Mouse (Mus musculus) kidney, adult 9 months (tissue): Measurements from ENCODE around the gene Dlgap1.

Source experiments
- DNase-seq: peaks from one replicate; pipeline ENCODE4 v3.0.0; 2022

Dlgap1 gene

DNA sequence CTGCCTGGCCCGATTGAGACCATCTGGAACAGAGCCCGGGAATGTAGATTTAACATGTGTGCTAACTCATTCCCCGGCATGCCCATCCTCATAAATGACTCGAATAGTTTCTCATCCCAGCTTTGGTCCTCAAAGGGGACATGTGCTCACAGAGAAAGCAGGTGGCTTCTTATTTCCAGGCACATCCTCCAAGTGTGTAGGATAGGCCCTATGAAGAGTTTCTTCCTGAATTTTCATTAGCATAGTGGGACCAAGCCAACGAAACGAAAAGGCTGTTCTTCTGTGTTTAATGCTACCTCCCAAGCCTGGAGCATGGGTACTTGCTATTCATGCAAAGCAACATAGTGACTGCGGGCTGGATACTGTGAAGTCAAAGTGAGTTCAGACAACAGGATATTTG is 503.3 kb downstream of the Dlgap1 start:
- DNase-seq, result no peak

DNA sequence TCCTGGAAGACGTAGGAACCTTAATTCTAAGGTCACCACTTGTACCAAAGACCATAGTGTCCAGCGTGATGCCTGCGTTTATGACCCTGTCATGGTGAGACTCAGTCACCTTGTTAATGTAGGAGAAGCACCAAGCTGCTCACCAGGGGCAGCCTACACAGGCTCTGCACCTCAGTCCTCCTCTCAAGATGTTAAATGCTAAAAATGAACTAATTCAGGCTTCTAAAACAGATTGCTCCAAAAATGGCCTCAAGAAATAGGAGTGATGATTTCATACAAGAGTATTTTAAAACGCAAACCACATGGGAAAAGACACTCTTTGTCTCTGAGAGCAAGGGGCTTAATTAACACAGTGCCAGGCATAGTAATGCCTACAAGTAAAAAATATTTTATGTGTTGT is 505.0 kb downstream of the Dlgap1 start:
- DNase-seq, result no peak

DNA sequence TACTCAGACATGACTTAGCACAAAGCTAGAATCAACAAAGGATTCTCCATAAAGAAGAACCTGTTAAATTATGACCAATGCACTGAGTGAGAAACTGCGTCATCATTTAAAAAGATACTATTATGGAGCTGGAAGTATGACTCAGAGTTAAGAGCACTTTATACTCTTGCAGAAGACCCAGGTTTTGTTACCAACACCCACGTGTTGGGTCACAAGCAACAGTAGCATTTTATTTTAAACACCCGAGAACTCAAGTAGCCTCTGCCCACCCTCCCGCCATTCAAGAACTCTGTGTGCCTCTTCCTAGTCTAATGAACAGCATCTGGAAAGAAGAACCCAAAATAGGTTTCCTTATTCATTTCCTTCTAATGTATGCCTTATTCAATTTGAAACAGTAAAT is 514.8 kb downstream of the Dlgap1 start:
- no peak for DNase-seq

DNA sequence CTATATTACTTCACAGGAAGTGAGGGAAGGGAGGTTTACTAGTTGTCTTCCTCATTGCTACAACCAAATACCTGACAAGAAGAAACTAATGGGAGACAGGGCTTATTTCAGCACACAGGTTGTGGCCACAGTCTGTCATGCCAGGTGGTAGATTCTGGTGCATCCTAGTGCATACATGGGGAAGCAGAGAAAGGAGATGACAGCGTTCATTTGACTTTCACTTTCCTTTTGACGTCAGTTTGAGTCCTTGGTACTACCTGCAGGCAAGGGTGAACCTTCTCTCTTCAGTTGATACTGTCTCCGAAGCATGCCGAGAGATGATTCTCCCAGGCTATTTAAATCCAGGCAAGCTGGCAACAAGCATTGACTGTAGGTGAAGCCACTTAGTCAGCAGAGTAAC is 516.8 kb downstream of the Dlgap1 start:
- DNase-seq, result no peak

DNA sequence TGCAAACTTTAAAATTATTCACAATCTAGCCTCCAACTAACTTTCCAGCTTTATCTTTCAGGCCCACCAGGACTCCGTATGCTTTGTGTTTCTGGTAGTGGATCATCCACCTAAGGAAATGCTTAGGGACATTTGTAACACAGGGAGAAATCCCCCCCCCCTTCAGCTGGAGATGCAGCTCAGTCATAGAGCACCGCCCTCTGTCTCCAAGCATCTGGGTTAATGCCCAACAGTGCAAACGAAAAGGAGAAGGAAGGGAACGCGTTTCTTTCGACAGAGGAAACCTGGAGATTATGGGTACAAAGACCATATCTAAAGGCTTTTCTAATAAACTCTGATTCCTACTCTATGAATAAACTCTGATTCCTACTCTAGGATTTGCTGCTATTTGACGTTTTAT is 517.4 kb downstream of the Dlgap1 start:
- DNase-seq, result no peak

DNA sequence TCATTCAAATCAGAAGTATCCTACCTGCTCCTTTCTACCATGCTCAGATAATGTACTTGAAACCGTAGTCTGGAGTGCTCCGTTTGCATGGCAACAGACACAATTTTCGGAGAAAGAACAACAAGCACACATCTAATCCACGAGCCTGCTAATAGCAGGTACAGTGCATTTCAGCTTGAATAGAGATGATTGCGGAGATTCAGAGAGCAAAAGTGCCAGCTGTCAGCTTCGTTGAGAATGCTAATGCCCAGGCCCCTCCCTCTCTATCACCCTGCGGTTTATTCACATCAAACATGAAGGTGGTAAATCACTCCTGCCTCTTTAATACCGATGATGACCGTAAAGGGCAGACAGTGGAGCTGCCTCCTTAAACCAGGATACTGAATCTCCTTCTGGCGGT is 518.0 kb downstream of the Dlgap1 start:
- no peak for DNase-seq

DNA sequence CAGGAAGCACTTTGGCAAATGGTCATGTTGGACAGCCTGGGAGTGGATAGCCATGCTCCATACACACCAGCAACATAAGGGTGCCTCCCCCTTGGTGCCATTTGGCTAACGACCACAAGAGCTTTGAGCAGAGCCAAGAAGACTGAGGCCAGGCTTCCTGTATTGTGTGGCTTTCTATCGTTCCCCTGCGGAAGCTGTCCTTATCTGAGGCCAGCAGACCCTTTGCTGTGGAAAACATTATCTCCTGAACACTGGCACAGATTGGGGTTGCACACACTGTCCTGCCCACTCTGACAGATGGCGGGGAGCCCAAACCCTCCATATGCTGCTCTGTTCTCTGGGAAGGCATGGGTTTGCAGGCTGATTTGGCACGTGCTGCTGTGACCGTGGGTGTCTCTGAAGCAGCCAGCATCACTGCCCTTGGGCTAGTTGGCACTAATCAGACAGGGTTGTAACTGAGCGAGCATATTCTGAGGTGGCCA is 520.0 kb downstream of the Dlgap1 start:
- DNase-seq, result no peak

DNA sequence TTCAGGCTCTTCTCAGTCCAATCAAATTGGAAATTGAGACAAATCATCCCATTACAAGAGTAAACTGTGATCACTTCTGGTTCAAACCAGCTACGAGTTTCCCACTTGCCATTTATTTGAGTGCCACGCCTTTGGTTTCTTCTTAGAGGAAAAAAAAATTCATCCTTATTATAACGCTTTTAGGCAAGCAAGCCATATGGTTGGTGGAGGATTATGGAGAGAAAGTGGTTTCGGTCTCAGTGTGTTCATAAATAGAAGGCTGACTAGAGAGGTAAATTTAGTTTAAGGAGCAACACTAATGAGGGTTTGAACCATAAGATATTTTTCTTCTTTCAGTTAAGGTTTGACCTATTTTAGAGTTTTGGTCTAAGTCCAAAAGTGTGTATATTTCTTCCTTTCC is 522.7 kb downstream of the Dlgap1 start:
- no peak for DNase-seq

DNA sequence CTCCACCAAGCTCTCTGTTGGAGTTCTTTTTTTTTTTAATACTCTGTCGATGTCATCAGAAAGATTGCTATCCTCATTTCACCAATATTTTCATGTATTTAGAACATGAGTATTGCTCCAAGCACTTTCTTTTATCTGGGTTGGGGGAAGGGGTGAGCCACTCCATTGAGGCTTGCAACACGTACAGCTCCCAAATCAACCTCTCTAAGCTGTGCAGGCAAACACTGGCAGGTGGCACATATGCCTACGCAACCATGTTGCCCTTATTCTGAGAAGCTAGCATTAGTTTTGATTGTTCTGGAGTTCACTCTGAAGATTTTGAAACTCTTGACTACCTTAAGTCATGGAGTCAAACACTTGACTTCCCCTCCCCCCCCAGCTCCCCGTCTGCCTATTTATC is 525.5 kb downstream of the Dlgap1 start:
- no peak for DNase-seq

DNA sequence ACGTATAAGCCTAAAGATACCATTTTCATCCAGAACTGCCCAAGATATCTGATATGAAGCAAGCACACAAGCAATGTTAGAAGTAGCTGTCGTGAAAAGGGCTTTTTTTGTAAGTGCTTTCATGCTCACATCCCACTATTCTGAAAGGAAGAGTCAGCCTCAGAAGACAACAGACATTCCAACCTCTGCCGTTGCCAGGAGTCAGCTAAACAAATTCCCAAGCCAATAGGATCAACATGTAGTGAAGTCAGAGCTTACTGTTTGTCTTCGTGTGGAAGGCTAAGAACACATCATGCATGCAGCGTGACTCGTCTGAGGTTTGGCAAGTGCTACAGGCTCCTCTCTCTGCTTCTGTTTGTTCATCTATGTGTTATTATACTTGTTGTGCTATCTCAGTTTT is 529.4 kb downstream of the Dlgap1 start:
- DNase-seq, result no peak

DNA sequence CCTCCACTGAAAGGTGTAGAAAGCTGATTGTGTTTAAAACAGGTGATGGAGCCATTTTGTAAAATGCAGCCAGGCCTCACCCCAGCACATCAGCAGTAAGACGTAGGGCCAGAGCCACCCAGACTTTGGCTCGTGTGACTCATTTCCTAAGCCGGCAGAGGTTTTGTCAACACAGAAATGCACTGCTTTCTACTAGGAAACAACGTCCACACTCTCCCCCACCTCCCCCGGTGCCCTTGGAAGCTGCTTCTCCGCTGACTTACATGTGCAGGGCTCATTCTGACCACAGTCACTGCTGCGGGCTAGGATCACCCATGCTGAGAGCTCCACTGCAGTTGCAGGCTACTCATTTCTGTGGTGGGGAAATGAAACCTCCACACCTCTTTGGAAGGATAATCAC is 533.1 kb downstream of the Dlgap1 start:
- no peak for DNase-seq

DNA sequence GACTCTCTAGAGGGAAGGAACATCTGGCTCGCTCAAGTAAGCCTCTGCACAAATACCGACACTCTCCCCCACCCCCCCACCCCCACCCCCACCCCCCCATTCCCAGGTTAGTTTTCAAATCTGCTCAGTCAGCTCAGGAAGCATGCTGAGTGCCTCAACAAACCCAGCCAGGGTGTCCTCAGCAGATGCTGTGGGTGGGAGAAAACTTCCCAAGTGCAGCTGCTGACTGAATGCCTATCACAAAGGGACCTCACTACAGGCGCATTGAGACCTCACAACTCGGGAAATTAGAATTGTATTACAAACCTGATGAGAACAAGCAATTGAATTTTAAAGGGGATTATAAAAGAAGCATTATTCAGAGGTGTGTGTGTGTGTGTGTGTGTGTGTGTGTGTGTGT is 538.9 kb downstream of the Dlgap1 start:
- no peak for DNase-seq

DNA sequence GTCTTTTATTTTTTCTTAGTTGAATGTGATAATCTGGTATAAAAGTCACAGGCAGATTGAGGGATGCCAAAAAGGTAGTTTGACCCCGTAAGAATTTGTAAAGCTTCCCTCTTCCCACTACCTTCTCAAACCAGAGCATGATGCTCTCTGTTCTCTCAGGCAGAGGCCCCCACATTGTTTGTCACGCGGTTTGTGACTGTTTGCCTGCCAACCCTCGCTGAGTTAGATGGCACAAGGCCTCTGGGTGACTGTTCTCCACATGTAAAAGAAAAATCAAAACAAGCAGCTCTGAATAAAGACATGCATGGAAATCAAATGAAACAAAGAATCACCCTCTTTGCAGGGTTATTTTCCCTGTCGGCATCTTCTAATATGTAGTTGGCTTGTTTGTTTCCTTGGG is 541.6 kb downstream of the Dlgap1 start:
- DNase-seq, result no peak

DNA sequence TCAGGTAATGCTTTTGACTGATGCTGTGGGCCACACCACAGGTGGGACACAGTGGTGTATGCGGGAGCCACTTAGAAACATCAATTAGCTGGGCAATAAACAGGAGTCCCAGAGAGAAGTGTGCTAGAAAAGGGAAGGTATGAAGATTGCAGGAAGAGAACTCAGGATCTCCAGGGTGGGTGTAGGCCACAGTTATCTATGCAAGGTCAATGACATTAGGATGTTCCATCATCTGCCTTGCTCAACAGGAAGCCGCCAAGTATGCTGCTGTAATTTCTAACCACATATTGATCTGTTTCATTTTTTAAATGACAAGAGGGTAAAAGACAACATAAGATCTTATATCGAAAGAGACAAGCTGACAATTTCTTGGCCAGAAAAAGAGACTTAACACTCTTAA is 542.5 kb downstream of the Dlgap1 start:
- no peak for DNase-seq

DNA sequence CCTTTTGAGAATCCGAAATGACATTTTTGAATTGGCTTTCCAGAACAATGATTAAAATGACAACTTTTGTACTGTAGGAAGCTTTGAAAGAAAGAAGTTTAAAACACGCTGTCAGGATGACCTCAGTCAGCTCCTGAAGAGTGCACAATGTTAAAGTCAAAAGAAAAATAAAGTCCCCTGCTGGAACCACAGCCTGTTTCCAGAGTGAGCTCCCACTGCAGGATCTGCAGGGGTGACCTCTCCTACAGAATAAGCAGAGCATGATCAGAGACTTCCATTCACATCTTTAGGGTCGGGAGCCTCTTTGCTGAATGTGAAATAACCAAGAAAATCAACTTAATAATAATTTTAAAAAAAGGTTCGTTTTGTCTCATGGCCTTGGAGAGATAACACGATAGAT is 544.9 kb downstream of the Dlgap1 start:
- DNase-seq, result no peak

DNA sequence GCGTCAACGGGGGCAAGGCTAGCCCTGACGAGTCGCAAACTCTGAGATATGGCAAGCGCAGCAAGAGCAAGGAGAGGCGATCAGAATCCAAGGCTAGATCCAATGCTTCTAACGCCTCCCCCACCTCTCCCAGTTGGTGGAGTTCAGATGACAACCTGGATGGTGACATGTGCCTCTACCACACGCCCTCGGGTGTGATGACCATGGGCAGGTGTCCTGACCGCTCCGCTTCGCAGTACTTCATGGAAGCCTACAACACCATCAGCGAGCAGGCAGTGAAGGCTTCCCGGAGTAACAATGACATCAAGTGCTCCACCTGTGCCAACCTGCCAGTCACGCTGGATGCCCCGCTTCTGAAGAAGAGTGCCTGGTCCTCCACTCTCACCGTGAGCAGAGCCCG is 547.6 kb downstream of the Dlgap1 start:
- DNase-seq, result no peak

DNA sequence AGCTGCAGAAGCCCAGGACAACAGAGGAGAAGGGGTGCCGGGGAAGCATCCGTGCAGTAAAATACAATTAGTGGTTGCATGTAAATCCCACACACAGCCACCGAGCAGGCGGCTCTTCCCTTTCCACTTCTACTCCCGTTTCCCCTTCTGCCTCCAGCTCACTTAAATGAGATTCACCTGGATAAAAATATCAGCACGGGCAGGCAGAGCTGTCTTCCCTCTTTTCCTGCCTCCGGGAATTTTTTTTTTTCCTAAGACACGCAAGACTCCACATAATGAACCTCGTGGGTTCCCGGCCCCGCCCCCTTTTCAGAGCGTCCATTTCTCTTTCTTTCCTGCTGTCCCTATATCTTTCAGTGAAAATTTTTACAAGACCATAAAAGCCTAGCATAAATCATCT is 548.5 kb downstream of the Dlgap1 start:
- DNase-seq, result no peak

DNA sequence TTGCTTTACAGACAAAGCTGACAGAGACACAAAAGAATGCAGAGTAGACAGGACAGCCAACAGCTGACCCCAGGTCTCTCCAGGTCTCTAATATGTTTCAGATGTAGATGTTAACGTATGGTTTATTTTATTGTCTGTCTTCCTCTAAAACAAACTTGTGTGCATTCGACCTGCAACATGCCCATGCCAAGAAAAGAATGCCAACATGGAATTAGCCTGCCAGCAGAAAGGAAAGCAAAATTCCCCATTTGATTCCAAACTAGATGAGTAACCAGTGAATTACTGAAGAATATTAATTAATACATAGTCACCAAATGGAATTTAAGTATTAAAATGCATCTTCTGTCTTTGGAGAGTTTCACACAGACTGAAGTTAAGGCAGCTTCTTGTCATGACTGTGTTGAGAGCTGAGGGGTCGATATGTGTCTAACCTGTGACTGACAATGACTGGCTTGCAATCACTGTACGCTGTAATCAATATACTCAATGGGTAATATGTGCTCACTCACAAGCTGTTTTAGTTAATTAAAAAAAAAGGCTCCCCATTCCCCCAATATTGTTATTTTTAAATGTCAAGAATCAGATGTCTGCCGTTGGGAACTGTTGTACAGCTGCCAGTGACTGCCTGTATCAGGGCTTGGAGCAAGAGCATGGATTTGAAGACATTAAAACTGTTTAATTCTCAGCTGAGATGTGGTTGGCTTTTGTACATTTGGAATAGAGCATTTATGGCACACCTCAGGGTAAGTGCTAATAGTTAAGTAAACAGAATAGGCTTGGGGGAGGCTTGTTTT is 552.4 kb downstream of the Dlgap1 start:
- no peak for DNase-seq

DNA sequence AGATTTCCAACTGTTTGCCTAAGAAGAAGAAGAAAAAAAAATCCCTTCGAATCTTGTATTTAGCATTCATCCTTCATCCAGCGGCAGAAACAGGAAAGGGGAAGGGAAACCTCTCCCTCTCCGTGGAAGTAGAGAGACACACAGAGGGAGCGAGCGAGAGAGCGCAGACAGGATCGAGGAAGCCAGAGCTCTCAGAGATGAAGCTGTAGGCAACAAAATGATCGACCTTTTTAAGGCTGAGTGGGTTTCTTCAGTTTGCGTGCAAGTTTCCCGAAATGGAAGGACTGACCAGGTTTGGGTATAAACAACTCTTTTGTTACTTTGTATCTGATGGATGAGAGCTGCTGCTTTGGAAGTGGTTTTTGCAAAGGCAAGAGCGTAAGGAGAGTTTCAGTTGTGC is 553.1 kb downstream of the Dlgap1 start:
- DNase-seq, result no peak

DNA sequence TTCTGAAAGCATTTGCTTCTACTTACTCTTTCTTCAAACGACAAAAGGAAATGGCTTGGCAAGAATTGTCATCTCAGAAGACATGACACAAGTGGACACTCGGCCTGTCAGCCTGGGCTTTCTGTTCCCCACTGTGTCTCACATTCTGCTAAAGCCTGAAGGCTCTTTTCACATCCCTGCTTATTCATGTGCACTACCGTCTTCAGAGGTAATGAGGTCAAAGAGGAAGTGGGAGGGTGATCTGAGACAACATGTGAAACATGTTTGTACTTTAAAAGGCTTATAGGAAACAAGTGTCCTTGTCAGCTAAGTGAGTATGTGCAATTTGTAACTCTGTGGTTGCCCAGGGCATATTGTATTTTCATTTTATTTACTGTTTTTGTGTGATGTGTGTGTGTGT is 557.1 kb downstream of the Dlgap1 start:
- no peak for DNase-seq

DNA sequence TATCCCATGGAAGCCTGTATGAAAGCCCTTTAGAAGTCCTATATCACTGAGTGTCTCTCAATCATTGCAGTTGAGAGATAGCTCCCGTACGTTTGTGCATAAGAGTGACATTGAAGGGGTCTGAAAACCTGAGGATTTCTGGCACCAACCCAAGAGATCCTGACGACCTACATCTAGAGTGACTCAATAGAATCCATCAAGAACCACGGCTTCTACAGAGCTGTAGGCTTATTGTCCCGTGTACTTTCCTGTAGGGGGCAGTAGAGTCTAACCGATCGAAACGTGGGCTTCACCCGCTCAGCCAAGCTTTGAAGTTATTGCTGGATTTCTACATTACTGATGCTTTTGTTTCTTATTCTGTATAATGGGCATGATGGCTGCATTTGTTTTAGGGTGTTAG is 558.2 kb downstream of the Dlgap1 start:
- peak; percentile 20 for DNase-seq

DNA sequence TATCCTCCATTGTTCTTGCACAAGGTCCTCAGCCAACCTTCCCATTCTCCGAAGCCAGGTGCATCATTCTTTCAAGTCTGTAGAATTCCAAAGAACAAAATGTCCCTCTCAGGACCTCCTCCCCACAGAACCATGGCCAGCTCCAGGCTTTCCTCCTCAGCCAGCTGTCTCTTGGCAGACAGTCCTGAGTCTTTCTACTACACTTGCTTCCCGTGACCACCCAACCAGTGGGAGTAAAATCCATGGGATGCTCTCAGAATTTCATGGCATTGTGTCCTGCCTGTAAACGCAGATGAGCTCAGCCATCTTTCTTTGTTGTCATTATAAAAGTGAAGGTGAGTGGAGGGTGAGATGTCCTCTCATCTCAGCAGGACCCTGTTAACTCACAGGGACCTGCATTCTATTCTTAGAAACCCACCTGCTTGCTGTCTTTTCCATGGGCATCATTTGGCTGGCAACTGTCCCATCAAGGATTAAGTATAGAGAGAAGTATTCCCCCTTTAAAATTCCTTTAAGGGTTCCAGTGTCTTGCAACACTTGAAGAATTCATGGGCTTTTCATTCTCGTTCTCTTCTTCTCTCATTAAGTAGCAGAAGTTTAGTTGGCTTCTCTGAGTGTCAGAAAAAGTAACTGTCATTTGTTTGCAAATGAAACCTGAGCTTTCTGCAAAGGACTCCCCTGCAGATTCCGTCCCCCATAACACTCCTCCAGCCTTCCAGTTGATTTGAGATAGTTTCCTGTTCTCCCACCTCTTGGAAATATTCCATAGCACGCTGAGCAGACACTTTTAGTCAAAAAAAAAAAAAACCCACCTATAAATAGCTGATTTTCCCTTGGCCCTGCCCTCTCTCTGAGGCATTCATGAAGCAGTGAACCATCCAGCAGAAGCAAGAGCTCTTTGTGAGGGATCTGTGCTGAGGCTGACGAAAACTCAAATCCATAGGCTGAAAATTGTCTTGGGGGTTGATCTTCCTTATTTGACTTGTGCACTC is 559.6 kb downstream of the Dlgap1 start:
- no peak for DNase-seq

DNA sequence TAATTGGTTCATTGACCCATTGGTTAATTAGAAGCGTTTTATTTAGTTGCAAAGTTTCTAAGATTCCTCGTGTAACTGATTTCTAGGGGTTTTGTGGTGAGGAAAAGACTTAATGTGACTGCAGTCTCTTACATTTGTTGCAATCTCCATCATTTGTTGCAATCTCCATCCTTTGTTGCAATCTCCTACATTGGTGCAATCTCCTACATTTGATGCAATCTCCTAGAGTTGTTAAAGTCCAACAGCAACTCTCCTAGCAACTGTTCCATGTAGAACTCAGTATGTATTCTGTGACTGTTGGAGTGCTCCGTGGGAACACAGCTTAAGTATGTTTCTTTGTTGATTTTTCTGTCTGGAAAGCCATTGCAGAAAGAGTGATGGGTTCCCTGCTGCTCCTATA is 565.4 kb downstream of the Dlgap1 start:
- DNase-seq, result no peak

DNA sequence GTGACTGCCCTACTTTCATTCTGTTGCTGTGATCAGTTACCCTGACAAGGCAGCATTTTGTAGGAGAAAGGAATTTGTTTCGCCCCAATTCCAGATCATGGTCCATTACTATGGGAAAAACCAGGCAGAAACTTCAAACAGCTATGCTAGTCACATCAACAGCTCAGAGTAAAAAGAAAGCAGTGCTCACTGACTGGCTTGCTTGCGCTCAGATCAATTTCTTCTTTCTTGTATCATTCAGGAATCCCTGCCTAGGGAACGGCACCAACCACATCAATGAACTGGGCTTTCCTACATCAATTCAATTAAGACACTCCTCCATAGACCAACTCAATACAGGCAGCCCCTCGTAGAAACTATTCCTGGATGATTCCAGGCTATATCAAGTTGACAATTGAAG is 572.9 kb downstream of the Dlgap1 start:
- no peak for DNase-seq
